Mouse (Mus musculus) ES-Bruce4 (cell line): Measurements from ENCODE around the gene Cdh26.

Experiments used
- CTCF ChIP-seq: IDR thresholded peaks from one replicate; pipeline ENCODE4 v1.8.1; 2011; ENCODE audit warnings: low read depth, low read length
- EP300 ChIP-seq: IDR thresholded peaks from 2 replicates; pipeline ENCODE4 v1.6.1; 2011; ENCODE audit warnings: low read depth, low read length; ENCODE audit not compliant: insufficient read depth
- POLR2A ChIP-seq: IDR thresholded peaks from one replicate; pipeline ENCODE4 v1.8.1; 2011; ENCODE audit warnings: low read length; ENCODE audit not compliant: insufficient read depth

DNA sequence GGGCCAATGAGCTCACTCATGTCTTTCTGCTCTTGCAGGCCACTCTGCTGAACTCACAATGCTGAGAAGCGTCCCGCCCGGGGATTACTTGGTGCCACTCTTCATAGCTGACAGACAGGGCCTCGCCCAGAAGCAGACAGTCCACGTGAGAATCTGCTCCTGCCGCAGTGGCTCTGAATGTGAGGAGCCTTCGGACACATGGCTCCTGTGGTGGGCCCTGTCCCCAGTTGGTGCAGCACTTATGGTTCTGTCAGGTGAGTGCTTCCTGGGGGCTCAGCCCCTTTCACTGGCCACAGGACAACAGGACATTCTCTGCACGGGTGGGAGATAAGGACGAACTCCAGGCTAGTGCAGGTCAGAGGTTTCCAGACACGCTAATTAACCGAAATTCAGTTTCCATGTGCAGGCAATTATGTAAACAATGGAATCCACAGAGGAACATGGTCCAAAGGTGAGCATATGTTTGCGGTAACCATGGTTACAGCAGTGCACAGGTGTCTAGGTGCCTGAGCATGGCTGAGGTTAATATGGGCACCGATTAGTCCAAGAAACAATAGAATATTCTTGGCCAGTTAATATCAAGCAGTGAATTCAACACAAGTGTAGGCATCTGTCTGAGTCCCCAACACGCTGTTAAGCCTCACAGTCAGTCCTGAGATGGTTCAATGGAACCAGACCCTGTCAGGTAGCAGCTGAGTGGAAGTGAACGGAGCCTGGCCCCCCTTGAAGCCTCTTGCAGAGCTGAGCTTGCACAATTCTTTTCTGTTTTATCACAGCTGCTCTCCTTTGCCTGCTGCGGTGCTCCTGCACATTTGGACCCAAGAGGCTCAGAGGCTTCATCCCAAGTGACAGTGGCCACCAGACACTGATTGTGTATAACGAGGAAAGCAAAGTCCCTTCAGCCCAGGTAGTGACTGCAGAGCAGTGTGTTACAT is 41.5 kb downstream of the Cdh26 start:
- TF ChIP-seq CTCF, result no peak
- no peak for TF ChIP-seq POLR2A
- TF ChIP-seq EP300, result no peak
